Mouse (Mus musculus) liver, postnatal 0 days (tissue): ENCODE measurements at regions not wholly inside any gene's neighbourhood (a gene's known extent, or its start where the extent isn't known, plus 50 kb on each side); places are given as distances from the start of the nearest gene placed in this dataset.

Experiments
- ATAC-seq: fragments of 200-750 bp; cut with Nextera tagmentation; 2 replicates; pipeline ENCODE4 v1.8.0; 2017; ENCODE audit warnings: mild to moderate bottlenecking, moderate library complexity
- DNase-seq: peaks from one replicate; pipeline ENCODE4 v3.0.0-alpha.2; 2016
- H3K27ac ChIP-seq: fragments of 300-500 bp; sonication (generic); 2 replicates; pipeline ENCODE4 v1.5.1; 2014; ENCODE audit warnings: antibody characterized with exemption, moderate library complexity, mild to moderate bottlenecking, low read depth
- H3K27me3 ChIP-seq: fragments of 300-500 bp; sonication (generic); 2 replicates; pipeline ENCODE4 v1.6.1; 2014; ENCODE audit warnings: low read length, control low read depth, mixed read lengths; ENCODE audit not compliant: insufficient read depth
- H3K36me3 ChIP-seq: fragments of 300-500 bp; sonication (generic); replicated peaks from 2 replicates; pipeline ENCODE4 v1.6.1; 2014; ENCODE audit warnings: mild to moderate bottlenecking, control low read depth, low read length, moderate library complexity, mixed read lengths; ENCODE audit not compliant: insufficient read depth
- H3K4me1 ChIP-seq: fragments of 300-500 bp; sonication (generic); 2 replicates; pipeline ENCODE4 v1.6.1; 2014; ENCODE audit warnings: antibody characterized with exemption, mild to moderate bottlenecking, control low read depth; ENCODE audit not compliant: insufficient read depth
- H3K4me2 ChIP-seq: fragments of 300-500 bp; sonication (generic); 2 replicates; pipeline ENCODE4 v1.6.1; 2014; ENCODE audit warnings: low read depth, mild to moderate bottlenecking, low read length, moderate library complexity, mixed read lengths
- H3K4me3 ChIP-seq: fragments of 300-500 bp; sonication (generic); 2 replicates; pipeline ENCODE4 v1.5.1; 2014; ENCODE audit warnings: low read depth, low read length
- H3K9ac ChIP-seq: fragments of 300-500 bp; sonication (generic); replicated peaks from 2 replicates; pipeline ENCODE4 v1.6.1; 2014; ENCODE audit warnings: mild to moderate bottlenecking, moderate library complexity
- H3K9me3 ChIP-seq: fragments of 300-500 bp; sonication (generic); 2 replicates; pipeline ENCODE4 v1.6.1; 2016; ENCODE audit warnings: mild to moderate bottlenecking, control low read depth, low read length, mixed read lengths
- CTCF ChIP-seq: sonication (generic); IDR thresholded peaks from 2 replicates; pipeline ENCODE4 v1.5.1; 2016; ENCODE audit warnings: antibody characterized with exemption, low read depth
- EP300 ChIP-seq: IDR thresholded peaks from 2 replicates; pipeline ENCODE4 v1.6.1; 2016; ENCODE audit warnings: antibody characterized with exemption, low read depth, mild to moderate bottlenecking
- WGBS: fragments of 180-500 bp; shearing (Covaris S2); extraction: QIAGEN DNeasy Blood & Tissue Kit; methylation state at CpG from one replicate; pipeline ENCODE4 v1.1.7; 2014; ENCODE audit not compliant: insufficient replicate concordance; 5-methylcytosine and 5-hydroxymethylcytosine counted together

DNA sequence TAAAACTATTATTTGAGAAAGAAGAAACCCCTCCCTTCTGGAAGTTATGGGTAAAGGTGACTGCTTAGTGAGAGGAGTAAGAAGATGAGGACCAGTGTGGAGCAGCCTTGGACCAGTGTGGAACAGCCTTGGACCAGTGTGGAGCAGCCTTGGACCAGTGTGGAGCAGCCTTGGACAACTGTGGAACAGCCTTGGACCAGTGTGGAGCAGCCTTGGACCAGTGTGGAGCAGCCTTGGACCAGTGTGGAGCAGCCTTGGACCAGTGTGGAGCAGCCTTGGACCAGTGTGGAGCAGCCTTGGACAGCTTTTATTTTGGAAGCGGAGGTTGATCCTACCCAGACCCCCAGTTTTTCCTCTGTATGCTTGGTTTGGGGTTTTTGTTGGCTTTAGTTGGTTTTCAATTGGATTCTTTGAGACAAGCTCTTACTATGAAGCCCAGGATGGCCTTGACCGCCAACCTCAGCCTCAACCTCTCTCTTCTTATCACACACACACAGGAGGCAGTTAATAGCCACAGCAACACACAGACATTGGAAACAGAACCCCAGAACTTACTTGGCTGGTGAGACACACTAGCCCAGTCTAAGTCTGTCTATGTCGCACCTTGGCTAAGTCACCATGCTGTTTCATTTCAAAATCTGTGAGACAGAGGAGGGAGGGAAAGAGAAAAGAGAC, 364.7 kb upstream of the Gm10131 start:
- Histone ChIP-seq H3K27ac (no peak overlapping the region), H3K4me3 (no peak overlapping the region), H3K27me3 (no peaks in the 10 kb centered on the region), H3K4me1 (no peaks in the 10 kb centered on the region), H3K36me3 (no peaks in the 10 kb centered on the region), H3K9me3 (no peaks in the 10 kb centered on the region), H3K4me2 (no peak overlapping the region), H3K9ac (no peak overlapping the region)
- 83% methylated on average over 3 of the region's 3 CpGs for whole genome bisulfite sequencing
- TF ChIP-seq CTCF (no peak), EP300 (no peak)
- DNase-seq (no peak), ATAC-seq (no peak)

- ATAC-seq, result no peak
- DNase-seq, result no peak
Observed at GRCm38 (mm10) chr8:34474593-34474992, 363.1 kb upstream of the Gm10131 start.

GRCm38 (mm10) chr8:34473769-34474168, 362.2 kb upstream of the Gm10131 start:
- 61% methylated on average over 10 of the region's 10 CpGs for WGBS
- DNase-seq (no peak), ATAC-seq (no peak)
- TF ChIP-seq EP300 (no peak), CTCF (no peak)
- no peaks in the 10 kb centered on the region for H3K27me3 ChIP-seq
- H3K36me3 ChIP-seq, result no peaks in the 10 kb centered on the region
- no peak overlapping the region for H3K4me3 ChIP-seq
- H3K4me1 ChIP-seq, result no peaks in the 10 kb centered on the region
- no peaks in the 10 kb centered on the region for H3K9me3 ChIP-seq
- no peak overlapping the region for H3K9ac ChIP-seq
- no peak overlapping the region for H3K27ac ChIP-seq
- no peak overlapping the region for H3K4me2 ChIP-seq

More at GRCm38 (mm10) chr8:34474593-34474992, 363.1 kb upstream of the Gm10131 start:
- WGBS, result 71% methylated on average over 7 of the region's 7 CpGs
- Histone ChIP-seq H3K27me3 (no peaks in the 10 kb centered on the region), H3K9me3 (no peaks in the 10 kb centered on the region), H3K4me2 (no peak overlapping the region), H3K4me3 (no peak overlapping the region), H3K9ac (no peak overlapping the region), H3K27ac (no peak overlapping the region), H3K4me1 (no peaks in the 10 kb centered on the region), H3K36me3 (no peaks in the 10 kb centered on the region)
- no peak for TF ChIP-seq CTCF
- TF ChIP-seq EP300, result no peak

GRCm38 (mm10) chr8:34473301-34473700, 361.8 kb upstream of the Gm10131 start:
- Histone ChIP-seq H3K27ac (no peak overlapping the region), H3K4me2 (no peak overlapping the region), H3K27me3 (no peaks in the 10 kb centered on the region), H3K9ac (no peak overlapping the region), H3K9me3 (no peaks in the 10 kb centered on the region), H3K36me3 (no peaks in the 10 kb centered on the region), H3K4me1 (no peaks in the 10 kb centered on the region), H3K4me3 (no peak overlapping the region)
- TF ChIP-seq EP300, result no peak
- no peak for TF ChIP-seq CTCF
- no peak for DNase-seq
- ATAC-seq, result no peak
- WGBS, result 79% methylated on average over 1 of the region's 1 CpGs

DNA sequence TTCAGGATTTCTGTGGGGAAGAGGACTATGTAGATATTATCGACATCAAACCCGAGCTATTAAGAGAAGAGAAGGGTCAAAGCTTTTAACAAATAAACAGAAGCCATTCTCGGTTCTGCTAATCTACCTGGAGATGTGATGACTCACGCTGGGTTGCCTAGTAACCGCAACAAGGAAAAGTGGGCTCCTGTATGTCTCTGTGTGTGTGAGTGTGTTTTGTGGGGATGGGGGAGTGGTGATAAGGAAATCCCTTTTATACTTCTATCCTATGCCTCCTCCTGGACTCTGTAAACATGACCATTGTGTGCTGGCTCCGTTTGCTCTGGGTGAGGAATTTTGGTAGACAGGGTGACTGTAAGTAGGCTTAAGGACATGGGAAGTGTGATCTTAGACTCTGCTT, 361.3 kb upstream of the Gm10131 start:
- H3K9ac ChIP-seq, result no peak overlapping the region
- no peak overlapping the region for H3K4me2 ChIP-seq
- no peaks in the 10 kb centered on the region for H3K9me3 ChIP-seq
- no peaks in the 10 kb centered on the region for H3K4me1 ChIP-seq
- H3K36me3 ChIP-seq, result no peaks in the 10 kb centered on the region
- 39% methylated on average over 6 of the region's 6 CpGs for WGBS
- TF ChIP-seq EP300, result no peak
- no peak for TF ChIP-seq CTCF
- DNase-seq (no peak), ATAC-seq (no peak)
- no peak overlapping the region for H3K27ac ChIP-seq
- no peak overlapping the region for H3K4me3 ChIP-seq
- H3K27me3 ChIP-seq, result no peaks in the 10 kb centered on the region

DNA sequence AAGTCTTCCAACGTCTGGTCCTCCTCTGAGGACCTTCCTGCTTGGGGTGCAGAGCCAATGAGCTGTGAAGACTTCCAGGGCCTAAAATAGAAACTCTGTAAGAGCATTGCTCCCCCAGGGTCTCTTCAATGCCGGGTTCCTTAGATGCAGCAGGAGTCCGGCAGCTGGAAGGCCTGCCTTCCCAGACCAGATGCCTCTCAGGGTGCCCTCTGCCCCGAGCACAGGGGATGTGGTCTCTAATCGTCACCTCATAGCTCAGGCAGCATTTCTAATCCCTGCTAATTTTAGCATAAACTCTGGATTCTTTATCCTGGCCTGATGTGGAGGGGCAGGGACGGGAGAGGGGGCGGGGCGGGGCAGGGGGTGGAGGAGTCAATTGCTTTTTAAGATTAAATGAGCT, 360.9 kb upstream of the Gm10131 start:
- no peaks in the 10 kb centered on the region for H3K4me1 ChIP-seq
- H3K4me3 ChIP-seq, result no peak overlapping the region
- no peaks in the 10 kb centered on the region for H3K36me3 ChIP-seq
- no peak overlapping the region for H3K27ac ChIP-seq
- DNase-seq, result no peak
- WGBS, result 51% methylated on average over 8 of the region's 8 CpGs
- TF ChIP-seq CTCF, result no peak
- TF ChIP-seq EP300, result no peak
- ATAC-seq, result no peak
- no peak overlapping the region for H3K9ac ChIP-seq
- no peaks in the 10 kb centered on the region for H3K27me3 ChIP-seq
- H3K9me3 ChIP-seq, result no peaks in the 10 kb centered on the region
- H3K4me2 ChIP-seq, result no peak overlapping the region
